8 mouse cellular contexts compared by ENCODE assay signal in genomic region chr11:23666526-23666925, GRCm38 (mm10). TPM values are rescaled to one million over a fixed set of nuclear protein-coding genes. Genes with fewer than 3 reads are reported as not detected.
DNase-seq lines count a peak whose midpoint lies in the region; ATAC-seq and TF ChIP-seq lines count a peak whose summit lies in the region.

No protein-coding gene starts in this region.

- H3K4me1 ChIP-seq in heart, adult 2 months (ENCODE audit: control insufficient read depth, insufficient read depth, low read length) = peaks cover 2% of the 10 kb centered on the region
- H3K4me1 ChIP-seq in forebrain, embryonic 12.5 days = peaks cover 16% of the 10 kb centered on the region
- peaks cover 0 to 6% of the 10 kb centered on the region in 2 experiments; a peak in 2 of 4 replicates for H3K4me1 ChIP-seq in liver, embryonic 14.5 days (replicated peaks; ENCODE audit: control insufficient read depth in 2 of 2, insufficient read depth in 2 of 2, low read length in 1 of 2)

- TF ChIP-seq EP300 in heart, adult 2 months (IDR thresholded peaks at IDR 0.05; ENCODE audit: insufficient read depth, low read depth, low read length) = no peak
- TF ChIP-seq EP300 in liver, embryonic 14.5 days (IDR thresholded peaks at IDR 0.05; ENCODE audit: low read depth) = no peak

- TF ChIP-seq CTCF in heart, adult 2 months (IDR thresholded peaks at IDR 0.05) = no peak
- TF ChIP-seq CTCF in C2C12 (IDR thresholded peaks at IDR 0.05; ENCODE audit: control insufficient read depth, insufficient read depth, insufficient read length) = no peak
- TF ChIP-seq CTCF in liver, embryonic 14.5 days (IDR thresholded peaks at IDR 0.05; ENCODE audit: low read depth) = no peak

- peak overlapping the region; percentile 92 for H3K27ac ChIP-seq in heart, adult 2 months
- peak overlapping the region; percentile 94 for H3K27ac ChIP-seq in forebrain, embryonic 12.5 days
- peak overlapping the region; percentile 78 for H3K27ac ChIP-seq in liver, embryonic 14.5 days

- no peak for ATAC-seq in forebrain, embryonic 12.5 days (ENCODE audit: low FRiP score)
- no peak for ATAC-seq in liver, embryonic 14.5 days (ENCODE audit: insufficient read depth)

- no peaks in the 10 kb centered on the region for H3K9me3 ChIP-seq in forebrain, embryonic 12.5 days
- no peaks in the 10 kb centered on the region for H3K9me3 ChIP-seq in liver, embryonic 14.5 days (ENCODE audit: control insufficient read depth, low read length)

- H3K4me2 ChIP-seq in forebrain, embryonic 12.5 days = peak overlapping the region; percentile 67
- H3K4me2 ChIP-seq in liver, embryonic 14.5 days (ENCODE audit: low read depth) = peak overlapping the region; percentile 89

- H3K36me3 ChIP-seq in heart, adult 2 months (ENCODE audit: control insufficient read depth, insufficient read depth, low read length) = peaks cover 2% of the 10 kb centered on the region; the same call in 1 of the 2 replicates
- peaks cover 23% of the 10 kb centered on the region for H3K36me3 ChIP-seq in C2C12 (ENCODE audit: control insufficient read depth, insufficient read depth)
- no peaks in the 10 kb centered on the region for H3K36me3 ChIP-seq in forebrain, embryonic 12.5 days (replicated peaks)
- H3K36me3 ChIP-seq in liver, embryonic 14.5 days (replicated peaks; ENCODE audit: control insufficient read depth, insufficient read depth, low read depth) = no peaks in the 10 kb centered on the region; the same call in 1 of the 2 replicates

- H3K79me3 ChIP-seq in C2C12 (ENCODE audit: low read depth) = peaks cover 44% of the 10 kb centered on the region

- H3K79me2 ChIP-seq in heart, adult 2 months (replicated peaks; ENCODE audit: control insufficient read depth, insufficient read depth, low read length) = peaks cover 5% of the 10 kb centered on the region
- peaks cover 79% of the 10 kb centered on the region for H3K79me2 ChIP-seq in C2C12 (ENCODE audit: control insufficient read depth, insufficient read depth)

- 4% methylated on average over 5 of the region's 5 CpGs for WGBS in heart, adult 2 months
- 7% methylated on average over 5 of the region's 5 CpGs for WGBS in forebrain, embryonic 12.5 days
- WGBS in liver, embryonic 14.5 days (ENCODE audit: insufficient replicate concordance) = 5% methylated on average over 5 of the region's 5 CpGs

- no peak for TF ChIP-seq POLR2A in heart, adult 2 months (IDR thresholded peaks at IDR 0.05; ENCODE audit: insufficient read depth, low read depth, low read length)

- intact Hi-C loops in heart, adult 2 months (cut with DNase I) = loop anchor here (10.0 kb wide), 1 partner anchor 172 kb away; the partner anchor contains the start of gene Ahsa2

- H3K9ac ChIP-seq in heart, adult 2 months (ENCODE audit: low read depth, low read length) = peak overlapping the region; percentile 86
- peak overlapping the region; percentile 74 for H3K9ac ChIP-seq in forebrain, embryonic 12.5 days
- H3K9ac ChIP-seq in liver, embryonic 14.5 days (replicated peaks) = peak overlapping the region; percentile 81

- H3K4me3 ChIP-seq in heart, adult 2 months = peak overlapping the region; percentile 96
- peak overlapping the region; percentile 80 for H3K4me3 ChIP-seq in C2C12 (ENCODE audit: insufficient read depth, poor library complexity, severe bottlenecking)
- peak overlapping the region; percentile 89 for H3K4me3 ChIP-seq in forebrain, embryonic 12.5 days (replicated peaks)
- peak overlapping the region; percentile 83 to 97 for H3K4me3 ChIP-seq in liver, embryonic 14.5 days (ENCODE audit: insufficient read depth in 1 of 2, low read depth in 2 of 2, low read length in 2 of 2)

- no peaks in the 10 kb centered on the region for H3K27me3 ChIP-seq in heart, adult 2 months (ENCODE audit: control insufficient read depth, insufficient read depth, low read length)
- no peaks in the 10 kb centered on the region for H3K27me3 ChIP-seq in C2C12 (ENCODE audit: control insufficient read depth, insufficient read depth, insufficient read length)
- H3K27me3 ChIP-seq in forebrain, embryonic 12.5 days = no peaks in the 10 kb centered on the region
- H3K27me3 ChIP-seq in liver, embryonic 14.5 days (ENCODE audit: control insufficient read depth, insufficient read depth, low read length) = no peaks in the 10 kb centered on the region

- no peak for DNase-seq in heart, adult 2 months
- DNase-seq in heart, adult 18-20 months = no peak
- no peak for DNase-seq in liver, embryonic 14.5 days (ENCODE audit: low read depth in 3 of 3, low spot score in 3 of 3)
- no peak for DNase-seq in urinary bladder, postnatal 10 days (ENCODE audit: low spot score)
- no peak for DNase-seq in right cerebral cortex, postnatal 14 days
- no peak for DNase-seq in layer of hippocampus, adult 11-12 months (ENCODE audit: low spot score)

- H3ac ChIP-seq in C2C12 (ENCODE audit: control insufficient read depth, insufficient read length, low read depth) = peak overlapping the region; percentile 87

TF ChIP-seq in C2C12, 6 proteins besides CTCF, POLR2A, EP300 and RAD21:
- no peak for TF ChIP-seq MAX (IDR thresholded peaks at IDR 0.05)
- no peak for TF ChIP-seq MYOG (IDR thresholded peaks at IDR 0.05; ENCODE audit: control insufficient read depth, extremely low read depth, insufficient read length)
- TF ChIP-seq CEBPB (IDR thresholded peaks at IDR 0.05; ENCODE audit: low read depth) = no peak
- TF ChIP-seq USF1 (IDR thresholded peaks at IDR 0.05; ENCODE audit: low read depth) = no peak
- TF ChIP-seq MYOD1 (IDR thresholded peaks at IDR 0.05; ENCODE audit: control insufficient read depth, insufficient read length, low read depth) = no peak
- no peak for TF ChIP-seq FOSL1 (IDR thresholded peaks at IDR 0.05; ENCODE audit: insufficient read depth, low read length, poor library complexity, severe bottlenecking)

RNA-seq across cellular contexts. Expression of gene Pex13, which starts 0.8 kb away (rescaled TPM):
- 10 to 100 TPM; 29.0 to 29.2 TPM for total RNA-seq in heart, adult 2 months (2021)
- 8.2 and 14.4 TPM in 2 replicates for polyA plus RNA-seq in heart, adult 2 months (2012; rRNA removed)
- total RNA-seq in heart, adult 18-20 months (2021) = 10 to 100 TPM; 29.7 to 36.9 TPM
- 5.6 TPM for polyA plus RNA-seq in C2C12 (2012; fragmentation: generic; extraction: Trizol)
- polyA plus RNA-seq in forebrain, embryonic 12.5 days (2016; fragmentation: Nextera tagmentation; extraction: Ambion mirVana) = 42.8 and 45.9 TPM in 2 replicates
- 2.7 and 3.5 TPM in 2 replicates for polyA plus RNA-seq in liver, embryonic 14.5 days (2012; rRNA removed)
- 12.2 and 13.0 TPM in 2 replicates for polyA plus RNA-seq in liver, embryonic 14.5 days (2014; fragmentation: Nextera tagmentation; extraction: Ambion mirVana)

RNA-seq across cellular contexts. Expression of gene Pus10, which starts 1.1 kb away (rescaled TPM):
- 10 to 100 TPM in 1 of 2 experiments, 1 to 10 TPM in 1; 8.8 to 11.0 TPM for total RNA-seq in heart, adult 2 months (2021)
- polyA plus RNA-seq in heart, adult 2 months (2012; rRNA removed) = 3.1 and 3.3 TPM in 2 replicates
- 10 to 100 TPM in 1 of 2 experiments, 1 to 10 TPM in 1; 8.8 to 11.0 TPM for total RNA-seq in heart, adult 18-20 months (2021)
- polyA plus RNA-seq in C2C12 (2012; fragmentation: generic; extraction: Trizol) = 6.9 TPM
- 23.8 and 24.9 TPM in 2 replicates for polyA plus RNA-seq in forebrain, embryonic 12.5 days (2016; fragmentation: Nextera tagmentation; extraction: Ambion mirVana)
- polyA plus RNA-seq in liver, embryonic 14.5 days (2012; rRNA removed) = 3.2 and 6.1 TPM in 2 replicates
- 13.6 and 14.9 TPM in 2 replicates for polyA plus RNA-seq in liver, embryonic 14.5 days (2014; fragmentation: Nextera tagmentation; extraction: Ambion mirVana)

RNA-seq across cellular contexts. Expression of gene 0610010F05Rik, which starts 33.1 kb away (rescaled TPM):
- 10 to 100 TPM in 1 of 2 experiments, 1 to 10 TPM in 1; 9.0 to 11.4 TPM for total RNA-seq in heart, adult 2 months (2021)
- 1.1 and 3.3 TPM in 2 replicates for polyA plus RNA-seq in heart, adult 2 months (2012; rRNA removed)
- 1 to 10 TPM; 8.9 to 9.7 TPM for total RNA-seq in heart, adult 18-20 months (2021)
- 3.0 TPM for polyA plus RNA-seq in C2C12 (2012; fragmentation: generic; extraction: Trizol)
- 90.4 and 92.9 TPM in 2 replicates for polyA plus RNA-seq in forebrain, embryonic 12.5 days (2016; fragmentation: Nextera tagmentation; extraction: Ambion mirVana)
- 1.9 and 3.1 TPM in 2 replicates for polyA plus RNA-seq in liver, embryonic 14.5 days (2012; rRNA removed)
- 11.1 and 12.3 TPM in 2 replicates for polyA plus RNA-seq in liver, embryonic 14.5 days (2014; fragmentation: Nextera tagmentation; extraction: Ambion mirVana)
